Mouse (Mus musculus): ENCODE measurements at regions not wholly inside any gene's neighbourhood (a gene's known extent, or its start where the extent isn't known, plus 50 kb on each side); places are given as distances from the start of the nearest gene placed in this dataset.

DNA sequence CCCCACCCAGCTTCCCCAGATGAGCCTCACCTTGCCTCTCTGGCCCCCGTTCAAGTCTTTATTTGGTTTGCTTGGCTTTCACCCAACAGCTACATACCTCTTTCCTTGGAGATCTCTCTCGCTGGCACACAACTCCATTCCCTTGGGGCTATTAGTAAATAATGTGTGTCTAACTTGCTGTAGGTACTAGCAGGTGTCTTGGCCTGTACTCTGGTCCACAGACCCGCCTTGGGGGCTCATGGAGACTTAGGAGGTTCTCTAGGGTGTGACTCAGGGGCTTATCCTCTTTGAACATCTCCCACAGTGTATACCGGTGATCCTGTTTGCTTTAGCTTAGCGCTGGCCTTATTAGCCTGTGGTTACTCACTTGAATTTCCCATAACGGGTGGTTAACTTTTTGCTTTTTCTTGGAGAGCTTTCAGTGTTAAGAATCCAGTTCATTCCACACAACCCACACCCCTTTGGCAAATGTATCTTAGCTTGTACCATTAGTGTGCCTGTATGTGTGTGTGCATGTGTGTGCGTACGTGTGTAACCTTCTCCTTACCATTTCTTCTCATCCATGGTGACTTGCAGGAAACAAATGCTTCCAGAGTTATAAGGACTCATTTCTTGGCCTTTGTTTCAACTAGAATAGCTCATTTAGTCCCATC lies 67.3 kb upstream of the Map4k3 start:
- Histone ChIP-seq H3K9ac (ENCODE audit: insufficient read depth, low read depth) (no peak overlapping the region), H3K36me3 (replicated peaks in 1 of 2; ENCODE audit: control insufficient read depth in 1 of 2, insufficient read depth in 1 of 2, low read length in 1 of 2) (no peaks in the 10 kb centered on the region), H3K9me3 (replicated peaks; ENCODE audit: low read length) (no peaks in the 10 kb centered on the region), H3K4me3 (replicated peaks in 1 of 3; ENCODE audit: low read depth in 2 of 3, low read length in 2 of 3, poor library complexity in 1 of 3) (no peak overlapping the region), H3K4me2 (ENCODE audit: insufficient read depth, low read depth, poor library complexity, severe bottlenecking) (no peak overlapping the region), H3K79me2 (replicated peaks; ENCODE audit: control insufficient read depth, extremely low read depth, insufficient read depth, poor library complexity, severe bottlenecking) (no peaks in the 10 kb centered on the region), H3K27me3 (replicated peaks) (peaks cover 1% of the 10 kb centered on the region), H3K4me1 (ENCODE audit: control insufficient read depth in 1 of 2, insufficient read depth in 2 of 2) (peaks cover 3 to 6% of the 10 kb centered on the region in 2 experiments; a peak in 1 of 4 replicates), H3K27ac (ENCODE audit: insufficient read depth, low read depth) (no peak overlapping the region)
- no peak for TF ChIP-seq ETS1 (conservative IDR thresholded peaks at IDR 0.05; ENCODE audit: low read depth, low read length)
- no peak for TF ChIP-seq RCOR1 (conservative IDR thresholded peaks at IDR 0.05; ENCODE audit: low read depth, low read length)
- TF ChIP-seq RAD21 (IDR thresholded peaks at IDR 0.05; ENCODE audit: low read depth, low read length): no peak
- TF ChIP-seq ZKSCAN1 (IDR thresholded peaks at IDR 0.05; ENCODE audit: borderline replicate concordance, low read depth, low read length): no peak
- TF ChIP-seq ZNF384 (IDR thresholded peaks at IDR 0.05; ENCODE audit: low read depth, low read length): no peak
- TF ChIP-seq POLR2A (IDR thresholded peaks at IDR 0.05; ENCODE audit: low read depth, low read length): no peak
- no peak for TF ChIP-seq MXI1 (IDR thresholded peaks at IDR 0.05; ENCODE audit: low read depth, low read length)
- TF ChIP-seq UBTF (IDR thresholded peaks at IDR 0.05; ENCODE audit: low read depth, low read length): no peak
- no peak for TF ChIP-seq MAX (IDR thresholded peaks at IDR 0.05; ENCODE audit: low read length)
- TF ChIP-seq JUN (IDR thresholded peaks at IDR 0.05; ENCODE audit: insufficient read depth, low read depth, low read length): no peak
- TF ChIP-seq NRF1 (IDR thresholded peaks at IDR 0.05; ENCODE audit: low read depth, low read length): no peak
- TF ChIP-seq TBP (conservative IDR thresholded peaks at IDR 0.05; ENCODE audit: low read depth, low read length): no peak
- no peak for TF ChIP-seq PAX5 (IDR thresholded peaks at IDR 0.05; ENCODE audit: low read length)
- no peak for TF ChIP-seq ZC3H11A (IDR thresholded peaks at IDR 0.05; ENCODE audit: low read depth, low read length)
- no peak for TF ChIP-seq MAZ (IDR thresholded peaks at IDR 0.05; ENCODE audit: low read depth, low read length)
- TF ChIP-seq SMC3 (IDR thresholded peaks at IDR 0.05; ENCODE audit: low read depth, low read length): no peak
- no peak for TF ChIP-seq USF2 (conservative IDR thresholded peaks at IDR 0.05; ENCODE audit: low read depth, low read length)
- TF ChIP-seq POLR2AphosphoS2 (IDR thresholded peaks at IDR 0.05; ENCODE audit: low read depth, low read length): no peak
- TF ChIP-seq CTCF (conservative IDR thresholded peaks at IDR 0.05 in 1 of 2, IDR thresholded peaks at IDR 0.05 in 1 of 2; ENCODE audit: low read depth in 2 of 2, low read length in 2 of 2): no peak
- no peak for TF ChIP-seq NELFE (IDR thresholded peaks at IDR 0.05; ENCODE audit: low read depth, low read length)
- no peak for DNase-seq (ENCODE audit: extremely low read depth)
- in situ Hi-C loops (cut with MboI; ENCODE audit: low pct_ligation_motif_present, low pct_unique_long_range_greater_than_20kb, low sequenced_read_pairs) (no loop called here), dilution Hi-C loops (cut with MboI; ENCODE audit: extremely low pct_ligation_motif_present, extremely low pct_unique_long_range_greater_than_20kb, low sequenced_read_pairs) (no loop called here)

DNA sequence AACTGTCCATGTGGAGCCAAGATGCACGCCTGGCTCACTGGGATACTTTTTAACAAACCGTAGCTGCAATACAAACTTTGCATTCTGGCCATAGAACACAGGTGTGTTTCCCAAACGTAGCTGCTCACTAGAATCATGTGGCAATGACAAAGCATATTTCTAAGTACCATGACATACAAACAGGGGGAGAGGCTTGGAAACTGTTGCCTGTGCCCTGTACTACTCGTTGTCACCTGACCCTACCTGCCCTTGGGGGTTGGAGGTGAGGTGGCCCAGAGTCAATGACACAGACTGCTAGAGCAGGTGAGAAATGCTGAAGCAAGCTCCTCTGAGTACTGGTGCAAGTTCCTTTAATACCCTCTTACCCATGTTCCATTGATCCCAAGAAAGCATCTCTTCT lies 64.3 kb upstream of the Map4k3 start:
- in situ Hi-C loops (cut with MboI; ENCODE audit: low pct_ligation_motif_present, low pct_unique_long_range_greater_than_20kb, low sequenced_read_pairs): no loop called here
- DNase-seq (ENCODE audit: extremely low read depth): no peak
- Histone ChIP-seq H3K27ac (ENCODE audit: insufficient read depth, low read depth) (no peak overlapping the region), H3K9me3 (replicated peaks; ENCODE audit: low read length) (peaks cover 2% of the 10 kb centered on the region), H3K36me3 (replicated peaks in 1 of 2; ENCODE audit: control insufficient read depth in 1 of 2, insufficient read depth in 1 of 2, low read length in 1 of 2) (no peaks in the 10 kb centered on the region), H3K4me3 (replicated peaks in 1 of 3; ENCODE audit: low read depth in 2 of 3, low read length in 2 of 3, poor library complexity in 1 of 3) (no peak overlapping the region), H3K4me2 (ENCODE audit: insufficient read depth, low read depth, poor library complexity, severe bottlenecking) (no peak overlapping the region), H3K79me2 (replicated peaks; ENCODE audit: control insufficient read depth, extremely low read depth, insufficient read depth, poor library complexity, severe bottlenecking) (no peaks in the 10 kb centered on the region), H3K27me3 (replicated peaks) (peaks cover 1% of the 10 kb centered on the region), H3K4me1 (ENCODE audit: control insufficient read depth in 1 of 2, insufficient read depth in 2 of 2) (peaks cover 3 to 6% of the 10 kb centered on the region in 2 experiments; a peak in 1 of 4 replicates), H3K9ac (ENCODE audit: insufficient read depth, low read depth) (no peak overlapping the region)
- TF ChIP-seq NRF1 (IDR thresholded peaks at IDR 0.05; ENCODE audit: low read depth, low read length) (no peak), MEF2A (IDR thresholded peaks at IDR 0.05; ENCODE audit: borderline replicate concordance, low read depth, low read length) (no peak), JUN (IDR thresholded peaks at IDR 0.05; ENCODE audit: insufficient read depth, low read depth, low read length) (no peak), RAD21 (IDR thresholded peaks at IDR 0.05; ENCODE audit: low read depth, low read length) (no peak), RCOR1 (conservative IDR thresholded peaks at IDR 0.05; ENCODE audit: low read depth, low read length) (no peak), TCF12 (IDR thresholded peaks at IDR 0.05; ENCODE audit: low read depth, low read length) (no peak), ZMIZ1 (IDR thresholded peaks at IDR 0.05; ENCODE audit: low read depth, low read length) (no peak)
- dilution Hi-C loops (cut with MboI; ENCODE audit: extremely low pct_ligation_motif_present, extremely low pct_unique_long_range_greater_than_20kb, low sequenced_read_pairs): no loop called here

Data from CH12.LX (cell line).